Mouse (Mus musculus): ENCODE measurements at regions not wholly inside any gene's neighbourhood (a gene's known extent, or its start where the extent isn't known, plus 50 kb on each side); places are given as distances from the start of the nearest gene placed in this dataset.

- H3K9me3 ChIP-seq (ENCODE audit: low read length), result no peaks in the 10 kb centered on the region
- TF ChIP-seq CTCF (conservative IDR thresholded peaks at IDR 0.05; ENCODE audit: low read length), result no peak
- TF ChIP-seq POU5F1 (IDR thresholded peaks at IDR 0.05; ENCODE audit: borderline replicate concordance, low read length), result no peak
- no peak for TF ChIP-seq NANOG (IDR thresholded peaks at IDR 0.05; ENCODE audit: borderline replicate concordance, low read length)
Observed at GRCm38 (mm10) chr2:7840612-7841011, 331.2 kb upstream of the Celf2 start.

GRCm38 (mm10) chr2:7837877-7838276, 328.5 kb upstream of the Celf2 start:
- H3K27me3 ChIP-seq (ENCODE audit: insufficient read depth, low read length), result no peaks in the 10 kb centered on the region
- H3K9me3 ChIP-seq (ENCODE audit: low read length), result no peaks in the 10 kb centered on the region
- H3K36me3 ChIP-seq (ENCODE audit: insufficient read depth, low read length), result no peaks in the 10 kb centered on the region
- no peaks in the 10 kb centered on the region for H3K4me1 ChIP-seq (replicated peaks; ENCODE audit: low read depth, low read length)
- no peak overlapping the region for H3K4me3 ChIP-seq (replicated peaks; ENCODE audit: low read length)
- TF ChIP-seq CTCF (conservative IDR thresholded peaks at IDR 0.05; ENCODE audit: low read length), result no peak
- TF ChIP-seq NANOG (IDR thresholded peaks at IDR 0.05; ENCODE audit: borderline replicate concordance, low read length), result no peak
- no peak for TF ChIP-seq POU5F1 (IDR thresholded peaks at IDR 0.05; ENCODE audit: borderline replicate concordance, low read length)

More at GRCm38 (mm10) chr2:7840612-7841011, 331.2 kb upstream of the Celf2 start:
- Histone ChIP-seq H3K4me3 (replicated peaks; ENCODE audit: low read length) (no peak overlapping the region), H3K27me3 (ENCODE audit: insufficient read depth, low read length) (no peaks in the 10 kb centered on the region), H3K4me1 (replicated peaks; ENCODE audit: low read depth, low read length) (no peaks in the 10 kb centered on the region), H3K36me3 (ENCODE audit: insufficient read depth, low read length) (no peaks in the 10 kb centered on the region)

GRCm38 (mm10) chr2:7831239-7831638, 321.9 kb upstream of the Celf2 start:
- Histone ChIP-seq H3K9me3 (ENCODE audit: low read length) (no peaks in the 10 kb centered on the region), H3K27me3 (ENCODE audit: insufficient read depth, low read length) (no peaks in the 10 kb centered on the region), H3K4me3 (replicated peaks; ENCODE audit: low read length) (no peak overlapping the region), H3K4me1 (replicated peaks; ENCODE audit: low read depth, low read length) (no peaks in the 10 kb centered on the region), H3K36me3 (ENCODE audit: insufficient read depth, low read length) (no peaks in the 10 kb centered on the region)
- TF ChIP-seq POU5F1 (IDR thresholded peaks at IDR 0.05; ENCODE audit: borderline replicate concordance, low read length), result no peak
- TF ChIP-seq CTCF (conservative IDR thresholded peaks at IDR 0.05; ENCODE audit: low read length), result no peak
- no peak for TF ChIP-seq NANOG (IDR thresholded peaks at IDR 0.05; ENCODE audit: borderline replicate concordance, low read length)

GRCm38 (mm10) chr2:7826272-7826671, 316.9 kb upstream of the Celf2 start:
- Histone ChIP-seq H3K36me3 (ENCODE audit: insufficient read depth, low read length) (no peaks in the 10 kb centered on the region), H3K9me3 (ENCODE audit: low read length) (no peaks in the 10 kb centered on the region), H3K27me3 (ENCODE audit: insufficient read depth, low read length) (no peaks in the 10 kb centered on the region), H3K4me3 (replicated peaks; ENCODE audit: low read length) (no peak overlapping the region), H3K4me1 (replicated peaks; ENCODE audit: low read depth, low read length) (no peaks in the 10 kb centered on the region)
- TF ChIP-seq NANOG (IDR thresholded peaks at IDR 0.05; ENCODE audit: borderline replicate concordance, low read length) (no peak), CTCF (conservative IDR thresholded peaks at IDR 0.05; ENCODE audit: low read length) (no peak)

GRCm38 (mm10) chr2:7796415-7796814, 287.1 kb upstream of the Celf2 start:
- Histone ChIP-seq H3K9me3 (ENCODE audit: low read length) (peaks cover 2% of the 10 kb centered on the region; the same call in 1 of the 2 replicates), H3K27me3 (ENCODE audit: insufficient read depth, low read length) (no peaks in the 10 kb centered on the region), H3K4me3 (replicated peaks; ENCODE audit: low read length) (no peak overlapping the region), H3K4me1 (replicated peaks; ENCODE audit: low read depth, low read length) (no peaks in the 10 kb centered on the region), H3K36me3 (ENCODE audit: insufficient read depth, low read length) (no peaks in the 10 kb centered on the region)
- no peak for TF ChIP-seq POU5F1 (IDR thresholded peaks at IDR 0.05; ENCODE audit: borderline replicate concordance, low read length)
- TF ChIP-seq CTCF (conservative IDR thresholded peaks at IDR 0.05; ENCODE audit: low read length), result no peak
- TF ChIP-seq NANOG (IDR thresholded peaks at IDR 0.05; ENCODE audit: borderline replicate concordance, low read length), result no peak

GRCm38 (mm10) chr2:7792456-7793145, 283.2 kb upstream of the Celf2 start:
- Histone ChIP-seq H3K27me3 (ENCODE audit: insufficient read depth, low read length) (no peaks in the 10 kb centered on the region), H3K9me3 (ENCODE audit: low read length) (peaks cover 3% of the 10 kb centered on the region; the same call in 1 of the 2 replicates), H3K36me3 (ENCODE audit: insufficient read depth, low read length) (no peaks in the 10 kb centered on the region), H3K4me3 (replicated peaks; ENCODE audit: low read length) (no peak overlapping the region), H3K4me1 (replicated peaks; ENCODE audit: low read depth, low read length) (no peaks in the 10 kb centered on the region)
- no peak for TF ChIP-seq CTCF (conservative IDR thresholded peaks at IDR 0.05; ENCODE audit: low read length)

GRCm38 (mm10) chr2:7778610-7779009, 269.2 kb upstream of the Celf2 start:
- Histone ChIP-seq H3K36me3 (ENCODE audit: insufficient read depth, low read length) (no peaks in the 10 kb centered on the region), H3K27me3 (ENCODE audit: insufficient read depth, low read length) (no peaks in the 10 kb centered on the region), H3K4me3 (replicated peaks; ENCODE audit: low read length) (no peak overlapping the region), H3K9me3 (ENCODE audit: low read length) (no peaks in the 10 kb centered on the region), H3K4me1 (replicated peaks; ENCODE audit: low read depth, low read length) (peaks cover 3% of the 10 kb centered on the region; the same call in 1 of the 2 replicates)
- TF ChIP-seq NANOG (IDR thresholded peaks at IDR 0.05; ENCODE audit: borderline replicate concordance, low read length) (peak; percentile 65; the same call in 1 of the 2 replicates), POU5F1 (IDR thresholded peaks at IDR 0.05; ENCODE audit: borderline replicate concordance, low read length) (no peak)

GRCm38 (mm10) chr2:7734097-7734730, 224.9 kb upstream of the Celf2 start:
- H3K27me3 ChIP-seq (ENCODE audit: insufficient read depth, low read length), result no peaks in the 10 kb centered on the region

More at GRCm38 (mm10) chr2:7734097-7734730, 224.9 kb upstream of the Celf2 start:
- H3K36me3 ChIP-seq (ENCODE audit: insufficient read depth, low read length), result no peaks in the 10 kb centered on the region
- TF ChIP-seq CTCF (conservative IDR thresholded peaks at IDR 0.05; ENCODE audit: low read length), result no peak
- TF ChIP-seq NANOG (IDR thresholded peaks at IDR 0.05; ENCODE audit: borderline replicate concordance, low read length), result no peak
- TF ChIP-seq POU5F1 (IDR thresholded peaks at IDR 0.05; ENCODE audit: borderline replicate concordance, low read length), result no peak
- peaks cover 9% of the 10 kb centered on the region; the same call in 1 of the 2 replicates for H3K4me1 ChIP-seq (replicated peaks; ENCODE audit: low read depth, low read length)
- no peaks in the 10 kb centered on the region for H3K9me3 ChIP-seq (ENCODE audit: low read length)
- no peak overlapping the region for H3K4me3 ChIP-seq (replicated peaks; ENCODE audit: low read length)

All from E14TG2a.4 (cell line).